Mouse (Mus musculus) bone marrow, adult 2 months (tissue): Measurements from ENCODE around the gene Ankrd36.

Experiments
- CTCF ChIP-seq: fragments of 200-500 bp; IDR thresholded peaks from 2 replicates; pipeline ENCODE4 v1.5.1; 2011; ENCODE audit warnings: low read length, control low read depth; ENCODE audit not compliant: control insufficient read depth, insufficient read depth
- POLR2A ChIP-seq: fragments of 200-500 bp; IDR thresholded peaks from 2 replicates; pipeline ENCODE4 v1.6.1; 2011; ENCODE audit warnings: low read depth, mild to moderate bottlenecking, control low read depth, low read length, borderline replicate concordance; ENCODE audit not compliant: control insufficient read depth

DNA sequence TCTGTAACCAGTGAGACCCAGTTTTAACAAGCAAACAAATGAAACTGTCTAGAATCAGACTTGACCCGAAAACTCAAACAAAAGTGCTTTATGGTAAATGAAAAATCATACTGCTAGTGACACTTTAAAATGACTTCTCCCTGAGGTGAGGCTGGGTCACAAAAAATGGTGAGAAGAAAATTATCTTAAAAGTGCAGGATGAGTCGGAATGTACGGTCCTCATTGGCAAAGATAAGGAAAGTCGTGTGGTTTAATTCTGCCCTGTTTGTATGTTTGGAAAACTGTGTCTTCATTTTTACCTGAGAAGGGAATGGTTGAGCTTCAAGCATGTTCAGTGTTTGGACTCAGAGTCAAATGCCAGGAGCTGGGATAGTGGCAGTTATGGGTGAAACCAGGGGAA, 2.4 kb downstream of the Ankrd36 start:
- TF ChIP-seq POLR2A (no peak), CTCF (no peak)
